Mouse (Mus musculus) layer of hippocampus, adult 2 months (tissue): ENCODE measurements at regions not wholly inside any gene's neighbourhood (a gene's known extent, or its start where the extent isn't known, plus 50 kb on each side); places are given as distances from the start of the nearest gene placed in this dataset.

Source experiments
- DNase-seq, 2 experiments: peaks; one replicate each; pipeline ENCODE4 v3.0.0; 2022; ENCODE audit warnings: low spot score in 2 of 2
- H3K27ac ChIP-seq: fragments of 200-600 bp; 2 replicates; pipeline ENCODE4 v1.8.1; 2022
- H3K4me3 ChIP-seq: fragments of 200-600 bp; 2 replicates; pipeline ENCODE4 v1.8.1; 2022; ENCODE audit warnings: mild to moderate bottlenecking
- CTCF ChIP-seq: fragments of 200-600 bp; conservative IDR thresholded peaks from 2 replicates; pipeline ENCODE4 v1.8.1; 2022; ENCODE audit warnings: antibody characterized with exemption, mild to moderate bottlenecking, moderate library complexity

DNA sequence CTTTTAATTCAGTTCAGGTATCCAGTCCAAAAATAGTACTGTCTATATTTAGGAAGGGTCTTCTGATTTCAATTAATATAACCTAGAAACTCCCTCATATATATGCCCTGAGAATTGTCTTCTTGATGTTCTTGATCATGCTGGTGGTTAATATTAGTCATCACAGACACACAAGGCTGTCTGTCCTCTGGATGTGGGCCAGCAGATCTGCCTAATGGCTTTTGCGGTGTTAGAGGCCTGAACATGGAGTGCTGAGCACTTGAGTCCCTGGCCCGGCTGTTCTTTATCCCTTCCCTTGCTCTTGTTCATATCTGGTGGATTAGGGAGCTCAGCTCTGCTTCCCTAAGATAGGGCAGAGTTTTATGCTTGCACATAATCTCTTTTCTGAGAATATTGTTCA, 315.5 kb upstream of the Cxcr4 start:
- DNase-seq: no peak
- H3K27ac ChIP-seq: no peak overlapping the region
- no peak overlapping the region for H3K4me3 ChIP-seq
- no peak for TF ChIP-seq CTCF

DNA sequence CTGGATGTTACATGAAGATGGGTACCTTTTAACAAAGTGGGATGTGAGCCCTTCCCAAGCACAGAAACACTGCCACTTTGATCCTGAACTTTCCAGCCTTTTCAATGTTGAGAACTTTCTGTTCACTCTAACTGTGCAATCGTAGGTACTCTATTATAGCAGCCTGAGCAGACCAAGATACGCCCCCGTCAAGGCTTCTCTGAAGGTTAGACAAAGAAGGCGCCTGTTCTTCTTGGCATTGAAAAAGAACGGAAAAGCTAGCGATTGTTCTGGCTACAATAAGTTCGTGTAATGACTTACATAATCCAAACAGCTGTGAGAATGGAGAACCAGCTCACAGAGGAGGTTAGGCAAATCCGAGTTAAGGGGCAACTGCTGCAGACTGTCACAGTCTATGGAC, 305.9 kb upstream of the Cxcr4 start:
- no peak for DNase-seq
- H3K4me3 ChIP-seq: no peak overlapping the region
- no peak for TF ChIP-seq CTCF
- no peak overlapping the region for H3K27ac ChIP-seq

DNA sequence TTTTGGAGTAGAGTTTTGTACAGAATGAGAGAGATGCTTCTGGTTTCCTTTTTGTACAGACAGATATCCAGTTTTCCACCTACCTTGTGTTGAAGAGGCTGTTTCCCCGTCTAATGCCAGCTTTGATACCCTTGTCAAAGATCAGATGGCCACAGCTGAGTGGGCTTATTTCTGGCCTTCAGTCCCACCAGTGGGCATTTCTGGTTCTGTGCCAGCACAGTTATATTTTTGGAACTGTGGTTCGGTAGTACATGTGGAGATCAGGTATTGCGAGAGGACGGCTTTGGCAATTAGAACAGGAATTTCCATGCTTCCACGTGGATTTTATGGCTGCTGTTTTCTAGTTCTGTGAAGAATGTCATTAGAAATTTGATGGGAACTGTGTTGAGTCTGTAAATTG, 302.5 kb upstream of the Cxcr4 start:
- DNase-seq: no peak
- no peak overlapping the region for H3K27ac ChIP-seq
- no peak for TF ChIP-seq CTCF
- H3K4me3 ChIP-seq: no peak overlapping the region

DNA sequence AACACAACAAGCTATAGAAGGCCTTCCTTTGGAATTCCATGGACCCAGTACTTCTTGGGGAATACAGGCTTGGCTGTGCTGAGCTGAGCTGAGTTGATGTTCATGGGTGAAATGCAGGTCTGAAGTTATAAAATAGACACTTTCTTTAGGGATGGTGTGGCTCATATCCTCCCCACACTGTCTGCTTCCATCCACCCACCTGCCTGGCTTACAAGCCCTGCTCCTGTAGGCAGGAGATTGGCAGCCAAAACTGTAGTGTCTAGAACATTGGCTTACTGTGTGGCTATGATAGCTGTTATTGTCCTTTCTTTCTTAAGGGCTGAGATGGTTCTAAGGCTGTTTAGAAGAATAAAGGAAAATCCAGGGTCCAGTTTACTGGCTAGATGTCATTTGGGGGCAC, 286.2 kb upstream of the Cxcr4 start:
- H3K4me3 ChIP-seq: no peak overlapping the region
- no peak for TF ChIP-seq CTCF
- peak; percentile 25 to 32 for DNase-seq
- peak overlapping the region; percentile 41; the same call in 1 of the 2 replicates for H3K27ac ChIP-seq

DNA sequence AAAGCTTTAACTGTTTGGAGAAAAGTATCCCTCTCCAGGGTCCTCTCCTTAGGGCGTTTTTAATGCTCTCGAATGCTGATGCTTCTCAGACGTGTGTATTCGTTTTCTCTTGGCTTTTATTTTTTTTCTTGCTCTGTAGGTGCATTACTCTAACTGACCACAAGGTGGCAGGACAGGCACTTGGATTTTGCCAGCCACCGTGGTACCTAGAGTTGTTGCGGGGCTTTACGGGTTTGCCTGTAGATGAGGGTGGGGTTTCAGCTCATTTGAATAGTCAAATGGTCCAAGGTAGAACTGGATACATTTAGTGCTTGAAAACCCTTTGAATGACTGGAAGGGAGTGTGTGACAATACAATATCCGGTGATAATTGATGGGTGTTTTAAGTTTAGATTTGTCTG, 283.2 kb upstream of the Cxcr4 start:
- peak; percentile 33 to 65 for DNase-seq
- H3K27ac ChIP-seq: no peak overlapping the region
- peak; percentile 98 for TF ChIP-seq CTCF

DNA sequence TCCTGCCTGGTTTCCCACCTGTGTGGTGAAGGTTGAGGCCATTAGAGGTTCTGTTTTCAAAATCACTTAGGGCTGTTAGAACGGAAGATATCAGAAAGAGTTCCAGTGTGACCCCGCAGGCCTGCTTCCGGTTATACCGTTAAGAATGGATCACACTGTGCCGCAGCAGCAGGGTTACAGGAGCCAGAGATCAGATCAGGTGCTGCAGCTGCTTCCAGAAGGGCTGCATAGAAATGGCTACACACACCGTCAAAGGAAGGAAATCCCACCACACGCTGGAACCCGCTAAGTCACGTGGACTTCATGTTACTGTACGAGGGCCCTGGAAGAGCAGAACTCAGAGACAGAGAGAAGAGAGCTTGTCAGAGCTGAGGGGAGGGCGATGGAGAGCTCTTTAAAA, 282.1 kb upstream of the Cxcr4 start:
- no peak for TF ChIP-seq CTCF
- Histone ChIP-seq H3K4me3 (no peak overlapping the region), H3K27ac (no peak overlapping the region)
- no peak for DNase-seq

More for the DNA sequence above, 283.2 kb upstream of the Cxcr4 start:
- no peak overlapping the region for H3K4me3 ChIP-seq

DNA sequence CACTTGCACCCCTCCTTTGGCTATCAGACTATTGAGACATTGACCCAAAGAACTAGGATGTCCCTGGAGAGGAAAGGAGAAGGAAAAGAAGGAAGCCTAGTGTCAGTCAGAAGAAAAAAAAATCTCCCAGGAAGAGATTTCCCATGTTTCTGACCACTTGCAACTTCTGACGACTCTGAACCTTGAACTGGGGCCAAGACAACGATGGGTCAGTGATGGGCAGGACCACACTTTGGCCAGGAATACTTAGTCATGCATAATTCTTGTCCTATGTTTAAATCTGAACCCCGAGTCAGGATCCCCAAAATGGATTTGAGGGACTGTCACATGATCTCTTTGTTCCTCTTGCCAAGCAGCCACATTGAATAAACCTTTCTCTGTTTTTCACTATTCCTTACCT, 276.7 kb upstream of the Cxcr4 start:
- Histone ChIP-seq H3K4me3 (no peak overlapping the region), H3K27ac (no peak overlapping the region)
- TF ChIP-seq CTCF: no peak
- no peak for DNase-seq

DNA sequence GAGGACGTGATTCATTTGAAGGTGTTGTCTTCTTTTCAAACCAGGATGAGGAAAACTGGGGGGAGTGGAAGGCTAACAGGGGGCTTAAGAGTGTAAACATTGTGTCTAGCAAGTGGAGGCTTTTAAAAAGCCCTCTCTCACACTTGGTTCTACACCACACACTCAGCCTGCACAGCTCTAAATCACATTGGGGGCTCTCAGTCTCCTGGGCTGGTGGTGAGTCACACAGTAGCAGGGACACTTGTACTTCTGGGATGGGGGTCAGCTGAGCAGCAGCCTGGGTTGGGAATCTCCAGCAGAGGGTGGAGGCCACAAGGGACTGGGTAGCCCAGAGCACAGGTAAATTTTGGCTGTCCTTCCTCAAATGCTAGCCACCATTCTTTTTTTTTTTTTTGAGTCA, 268.4 kb upstream of the Cxcr4 start:
- H3K27ac ChIP-seq: no peak overlapping the region
- no peak overlapping the region for H3K4me3 ChIP-seq
- DNase-seq: no peak
- no peak for TF ChIP-seq CTCF

DNA sequence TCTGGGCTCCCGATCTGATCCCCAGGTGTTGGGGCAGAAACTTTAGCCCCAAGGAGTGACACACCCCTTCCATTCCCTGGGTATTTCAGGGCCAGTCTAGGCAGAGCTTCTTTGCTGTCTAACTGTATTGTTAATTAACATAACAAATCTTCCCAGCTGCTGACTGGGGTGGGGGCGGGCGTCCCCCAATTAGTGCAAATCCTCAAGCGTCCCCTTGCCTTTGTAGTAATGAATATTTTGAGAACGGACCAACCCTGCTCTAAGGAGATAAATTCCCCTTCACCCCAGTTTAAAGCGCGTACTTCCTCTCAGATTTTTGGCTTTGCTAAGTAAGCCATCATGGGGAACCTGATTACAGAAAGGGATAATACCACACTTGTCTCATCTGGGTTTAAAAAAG, 268.0 kb upstream of the Cxcr4 start:
- TF ChIP-seq CTCF: no peak
- H3K27ac ChIP-seq: no peak overlapping the region
- H3K4me3 ChIP-seq: no peak overlapping the region
- no peak for DNase-seq

DNA sequence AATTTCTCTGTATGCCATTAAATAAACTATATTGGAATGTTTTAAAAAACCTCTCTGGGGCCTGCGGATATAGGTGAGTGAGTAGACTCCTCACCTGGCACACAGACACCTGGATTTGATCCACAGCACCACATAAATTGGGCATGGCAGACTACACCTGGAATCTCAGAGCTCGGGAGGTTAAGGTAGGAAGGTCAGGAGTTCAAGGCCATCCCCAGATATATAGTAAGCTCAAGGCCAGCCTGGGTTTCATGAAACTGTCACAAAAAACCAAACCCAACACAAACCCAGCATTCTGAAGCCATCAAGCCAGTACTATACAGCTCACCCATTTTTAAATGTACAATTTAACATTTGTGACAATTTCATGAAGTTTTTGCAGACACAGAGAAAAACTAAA, 266.6 kb upstream of the Cxcr4 start:
- Histone ChIP-seq H3K27ac (no peak overlapping the region), H3K4me3 (no peak overlapping the region)
- DNase-seq: no peak
- TF ChIP-seq CTCF: no peak

DNA sequence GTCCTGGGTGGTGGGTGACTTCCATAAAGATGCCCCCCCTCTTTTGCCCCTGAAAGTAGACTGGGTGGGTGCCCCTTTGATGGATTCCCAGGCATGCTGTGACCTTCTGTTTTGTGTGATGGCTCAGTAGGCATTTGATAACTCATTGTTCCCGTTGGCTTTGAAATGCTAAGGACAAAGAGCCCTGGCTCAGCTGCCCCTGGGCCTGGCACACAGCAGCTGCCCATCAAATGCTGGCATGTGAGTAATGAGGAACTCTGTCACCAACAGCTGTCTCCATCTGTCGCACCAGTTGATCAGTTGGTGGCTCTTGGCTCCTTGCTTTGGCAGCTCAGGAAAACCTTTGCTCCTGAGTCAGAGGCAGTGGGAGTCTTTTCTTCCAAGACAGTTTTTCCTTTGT, 264.8 kb upstream of the Cxcr4 start:
- Histone ChIP-seq H3K4me3 (no peak overlapping the region), H3K27ac (no peak overlapping the region)
- DNase-seq: no peak
- no peak for TF ChIP-seq CTCF

DNA sequence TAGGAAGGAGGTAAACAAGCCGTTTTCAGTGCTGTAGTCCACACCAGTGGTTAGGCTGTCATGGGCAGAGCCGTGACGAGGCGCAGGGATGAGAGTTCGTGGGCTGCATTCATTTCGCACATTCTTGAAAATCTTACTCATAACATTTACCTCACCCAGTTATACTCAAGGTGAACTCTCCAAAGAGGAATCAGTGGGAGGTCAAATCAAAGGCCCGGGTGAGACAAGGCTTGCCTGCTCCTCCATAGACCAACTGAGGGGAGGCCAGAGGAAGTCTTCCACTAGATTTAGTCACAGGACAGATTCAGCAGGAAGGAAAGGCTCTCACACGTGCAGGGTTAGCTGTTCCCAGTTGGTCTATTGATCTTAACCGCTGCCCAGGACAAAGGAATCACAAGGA, 262.6 kb upstream of the Cxcr4 start:
- no peak for DNase-seq
- H3K4me3 ChIP-seq: no peak overlapping the region
- H3K27ac ChIP-seq: no peak overlapping the region
- TF ChIP-seq CTCF: no peak

DNA sequence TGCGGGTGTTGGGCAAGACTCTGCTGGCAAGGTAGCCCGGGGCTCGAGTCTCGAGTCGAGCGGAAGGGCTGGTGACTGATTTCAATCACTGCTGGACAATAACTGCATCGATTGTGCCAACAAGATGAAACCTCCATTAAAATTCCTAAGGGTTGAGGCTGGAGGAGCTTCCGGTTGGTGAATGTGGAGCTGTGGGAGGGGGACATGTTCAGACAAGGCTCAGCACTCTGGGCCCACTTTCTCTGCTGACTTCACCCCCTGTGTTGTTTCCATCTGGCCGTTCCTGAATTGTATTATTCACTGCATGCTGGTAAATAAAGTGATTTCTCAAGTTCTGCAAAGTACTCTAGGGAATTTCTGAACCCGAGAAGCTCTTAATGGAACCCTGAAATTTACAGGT, 261.2 kb upstream of the Cxcr4 start:
- no peak for DNase-seq
- no peak for TF ChIP-seq CTCF
- Histone ChIP-seq H3K4me3 (no peak overlapping the region), H3K27ac (no peak overlapping the region)

DNA sequence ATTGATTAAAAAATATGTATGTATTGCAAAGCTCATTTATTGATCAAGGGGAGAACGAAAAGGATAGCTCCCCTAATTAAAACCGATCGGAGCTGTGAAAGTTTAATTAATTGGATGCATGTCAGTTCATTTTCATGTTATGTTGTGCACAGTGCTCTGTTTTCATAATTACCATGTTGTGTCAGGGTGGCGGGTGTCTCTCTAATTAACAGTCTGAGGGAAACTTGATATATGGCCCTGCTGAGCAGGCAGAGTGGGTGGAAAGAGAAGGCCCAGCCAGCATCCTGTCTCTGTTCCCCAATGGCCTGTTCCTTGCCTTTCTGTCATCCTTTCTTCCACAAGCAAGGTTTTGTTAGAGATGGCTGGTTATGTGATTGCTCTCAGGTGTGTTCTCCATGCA, 245.3 kb upstream of the Cxcr4 start:
- DNase-seq: no peak
- no peak for TF ChIP-seq CTCF
- Histone ChIP-seq H3K4me3 (no peak overlapping the region), H3K27ac (no peak overlapping the region)

DNA sequence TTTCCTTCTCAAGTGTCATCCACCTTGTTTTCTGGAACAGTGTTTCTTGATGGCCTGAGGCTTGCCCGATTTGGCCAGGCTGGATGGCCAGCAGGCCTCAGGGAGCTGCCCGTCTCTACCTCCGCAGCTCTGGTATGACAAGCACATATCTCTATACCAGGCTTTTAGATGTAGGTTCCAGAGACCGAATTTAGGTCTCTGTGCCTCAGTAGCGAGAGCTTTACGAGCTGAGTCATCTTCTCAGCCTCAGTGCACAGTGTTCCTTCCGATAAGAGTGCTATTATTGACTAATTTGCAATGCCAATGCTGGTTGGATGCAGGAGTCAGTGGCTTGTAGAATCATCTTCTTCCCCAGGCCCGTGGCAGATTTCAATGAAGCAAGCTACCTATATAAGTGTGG, 243.4 kb upstream of the Cxcr4 start:
- Histone ChIP-seq H3K27ac (no peak overlapping the region), H3K4me3 (no peak overlapping the region)
- no peak for TF ChIP-seq CTCF
- no peak for DNase-seq
